Mouse (Mus musculus) heart, embryonic 11.5 days (tissue): ENCODE results near the gene Smim12. TPM values are rescaled to one million over a fixed set of nuclear protein-coding genes. Genes with fewer than 3 reads are reported as not detected.

Experiments used
- ATAC-seq: fragments of 200-750 bp; cut with Nextera tagmentation; replicated peaks from 2 replicates; pipeline ENCODE4 v1.8.0; 2017; ENCODE audit warnings: moderate library complexity; ENCODE audit not compliant: insufficient number of reproducible peaks, low FRiP score, low TSS enrichment
- H3K27ac ChIP-seq: fragments of 300-500 bp; sonication (generic); 2 replicates; pipeline ENCODE4 v1.5.1; 2014; ENCODE audit warnings: mild to moderate bottlenecking, low read depth, low read length
- H3K27me3 ChIP-seq: fragments of 300-500 bp; sonication (generic); 2 replicates; pipeline ENCODE4 v1.6.1; 2014; ENCODE audit warnings: mild to moderate bottlenecking, low read length, mixed read lengths; ENCODE audit not compliant: control insufficient read depth, insufficient read depth
- H3K36me3 ChIP-seq: fragments of 300-500 bp; sonication (generic); 2 replicates; pipeline ENCODE4 v1.6.1; 2014; ENCODE audit warnings: mild to moderate bottlenecking, low read length, moderate library complexity, mixed read lengths; ENCODE audit not compliant: control insufficient read depth, insufficient read depth
- H3K4me1 ChIP-seq: fragments of 300-500 bp; sonication (generic); 2 replicates; pipeline ENCODE4 v1.6.1; 2014; ENCODE audit warnings: low read length; ENCODE audit not compliant: control insufficient read depth, insufficient read depth
- H3K4me2 ChIP-seq: fragments of 300-500 bp; sonication (generic); 2 replicates; pipeline ENCODE4 v1.6.1; 2014; ENCODE audit warnings: mild to moderate bottlenecking, moderate library complexity
- H3K4me3 ChIP-seq: fragments of 300-500 bp; sonication (generic); 2 replicates; pipeline ENCODE4 v1.5.1; 2014; ENCODE audit warnings: low read depth, low read length
- H3K9ac ChIP-seq: fragments of 300-500 bp; sonication (generic); 2 replicates; pipeline ENCODE4 v1.6.1; 2014; ENCODE audit warnings: mild to moderate bottlenecking, low read depth, low read length, moderate library complexity
- H3K9me3 ChIP-seq: fragments of 300-500 bp; sonication (generic); replicated peaks from 2 replicates; pipeline ENCODE4 v1.6.1; 2016; ENCODE audit warnings: low read length; ENCODE audit not compliant: control insufficient read depth
- WGBS: fragments of 180-500 bp; shearing (Covaris S2); extraction: QIAGEN DNeasy Blood & Tissue Kit; methylation state at CpG from one replicate; pipeline ENCODE4 v1.1.7; 2014; ENCODE audit not compliant: insufficient replicate concordance; 5-methylcytosine and 5-hydroxymethylcytosine counted together
- polyA plus RNA-seq: library from polyadenylated mRNA; unstranded; fragments of >200 nt; fragmentation: Nextera tagmentation; extraction: Ambion mirVana; gene quantifications from 2 replicates; pipeline ENCODE4 v1.2.1, GENCODE M21; 2014

The Smim12 gene
- 62.2 and 67.7 TPM in 2 replicates for polyA plus RNA-seq

DNA sequence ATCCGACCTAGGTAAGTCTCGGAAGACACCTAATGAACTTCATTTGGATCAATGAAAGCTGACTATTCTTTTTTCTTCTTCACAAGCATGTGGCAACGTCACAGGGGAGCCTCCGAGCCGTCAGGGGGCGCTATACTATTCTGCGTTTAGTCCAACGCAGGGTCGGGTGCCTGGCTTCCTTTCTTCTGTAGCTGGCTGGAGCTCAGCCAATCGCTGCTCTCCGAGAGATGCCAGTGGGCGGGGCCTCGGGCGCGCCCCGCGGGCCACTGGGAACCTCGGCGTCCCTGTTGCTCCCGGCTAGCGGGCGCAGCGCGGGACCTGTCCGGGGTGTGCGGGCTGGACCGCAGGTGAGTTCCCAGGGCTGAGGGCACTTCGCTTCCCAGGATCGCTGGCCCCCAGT lies at the start of gene Smim12:
Gene Smim12, plus strand, starts transcription at position 233 of the 400 bp plus-strand sequence.
- Histone ChIP-seq H3K4me3 (peak within 1 kb of the TSS; percentile 96), H3K27me3 (no peaks in the 10 kb centered on the region; the same call in 1 of the 2 replicates), H3K36me3 (no peaks in the 10 kb centered on the region), H3K4me1 (peaks cover 8% of the 10 kb centered on the region), H3K27ac (no peak within 1 kb of the TSS), H3K9ac (peak within 1 kb of the TSS; percentile 96), H3K4me2 (peak within 1 kb of the TSS; percentile 94), H3K9me3 (no peaks in the 10 kb centered on the region)
- ATAC-seq = peak; percentile 97
- WGBS = under 1% methylated on average over 29 of the region's 29 CpGs

DNA sequence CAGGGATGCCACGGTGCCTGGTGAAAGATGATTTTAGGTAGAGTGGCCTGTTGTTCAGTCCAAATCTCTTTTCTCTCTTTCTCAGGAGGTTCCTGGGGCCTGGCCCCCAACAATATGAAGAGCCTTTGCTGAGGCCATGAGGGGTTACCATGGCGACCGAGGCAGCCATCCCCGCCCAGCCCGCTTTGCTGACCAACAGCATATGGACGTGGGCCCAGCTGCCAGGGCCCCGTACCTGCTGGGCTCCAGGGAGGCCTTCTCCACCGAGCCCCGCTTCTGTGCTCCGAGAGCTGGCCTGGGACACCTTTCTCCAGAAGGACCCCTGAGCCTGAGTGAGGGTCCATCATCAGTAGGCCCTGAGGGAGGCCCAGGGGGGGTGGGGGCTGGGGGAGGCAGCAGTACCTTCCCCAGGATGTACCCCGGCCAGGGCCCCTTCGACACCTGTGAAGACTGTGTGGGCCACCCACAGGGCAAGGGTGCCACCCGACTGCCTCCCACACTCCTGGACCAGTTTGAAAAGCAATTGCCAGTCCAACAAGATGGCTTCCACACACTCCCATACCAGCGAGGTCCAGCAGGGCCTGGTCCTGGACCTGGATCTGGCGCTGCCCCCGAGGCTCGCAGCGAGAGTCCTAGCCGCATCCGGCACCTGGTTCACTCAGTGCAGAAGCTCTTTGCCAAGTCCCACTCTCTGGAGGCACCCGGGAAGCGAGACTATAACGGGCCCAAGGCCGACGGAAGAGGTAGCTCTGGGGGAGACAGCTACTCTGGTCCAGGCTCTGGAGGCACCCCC lies 48.9 kb upstream of the Smim12 start:
- no peak overlapping the region for H3K9ac ChIP-seq
- H3K9me3 ChIP-seq = no peaks in the 10 kb centered on the region
- H3K27me3 ChIP-seq = 0 out of 2 replicates have a peak, but pooled peaks cover 3% of the 10 kb centered on the region
- H3K4me2 ChIP-seq = no peak overlapping the region
- H3K36me3 ChIP-seq = no peaks in the 10 kb centered on the region
- no peaks in the 10 kb centered on the region for H3K4me1 ChIP-seq
- ATAC-seq = 0 out of 2 replicates have a peak, but pooled peaks have one; percentile 7
- 81% methylated on average over 25 of the region's 25 CpGs for WGBS
- no peak overlapping the region for H3K4me3 ChIP-seq
- no peak overlapping the region for H3K27ac ChIP-seq

- 33% methylated on average over 6 of the region's 6 CpGs for WGBS
- no peak overlapping the region for H3K4me3 ChIP-seq
- no peaks in the 10 kb centered on the region for H3K9me3 ChIP-seq
These were observed 45.0 kb upstream of the Smim12 start for GRCm38 (mm10) chr4:127198609-127199008.

GRCm38 (mm10) chr4:127199406-127199805 lies 44.2 kb upstream of the Smim12 start:
- Histone ChIP-seq H3K27me3 (0 out of 2 replicates have a peak, but pooled peaks cover 3% of the 10 kb centered on the region), H3K27ac (no peak overlapping the region), H3K9ac (no peak overlapping the region), H3K36me3 (no peaks in the 10 kb centered on the region), H3K4me1 (peaks cover 7% of the 10 kb centered on the region; the same call in 1 of the 2 replicates), H3K4me2 (no peak overlapping the region), H3K9me3 (no peaks in the 10 kb centered on the region), H3K4me3 (no peak overlapping the region)
- ATAC-seq = no peak
- WGBS = 56% methylated on average over 12 of the region's 12 CpGs

More at GRCm38 (mm10) chr4:127198609-127199008, 45.0 kb upstream of the Smim12 start:
- Histone ChIP-seq H3K27ac (no peak overlapping the region), H3K4me1 (peaks cover 7% of the 10 kb centered on the region; the same call in 1 of the 2 replicates), H3K9ac (no peak overlapping the region), H3K36me3 (no peaks in the 10 kb centered on the region), H3K4me2 (no peak overlapping the region), H3K27me3 (0 out of 2 replicates have a peak, but pooled peaks cover 3% of the 10 kb centered on the region)
- no peak for ATAC-seq

GRCm38 (mm10) chr4:127200164-127200722 lies 43.3 kb upstream of the Smim12 start:
- H3K9me3 ChIP-seq = no peaks in the 10 kb centered on the region
- H3K4me3 ChIP-seq = no peak overlapping the region
- ATAC-seq = no peak
- no peak overlapping the region for H3K27ac ChIP-seq
- 0 out of 2 replicates have a peak, but pooled peaks cover 3% of the 10 kb centered on the region for H3K27me3 ChIP-seq
- no peaks in the 10 kb centered on the region for H3K36me3 ChIP-seq
- H3K9ac ChIP-seq = no peak overlapping the region
- H3K4me1 ChIP-seq = peaks cover 7% of the 10 kb centered on the region; the same call in 1 of the 2 replicates
- WGBS = 76% methylated on average over 12 of the region's 12 CpGs
- no peak overlapping the region for H3K4me2 ChIP-seq

GRCm38 (mm10) chr4:127200769-127201617 lies 42.6 kb upstream of the Smim12 start:
- peaks cover 7% of the 10 kb centered on the region; the same call in 1 of the 2 replicates for H3K4me1 ChIP-seq
- no peaks in the 10 kb centered on the region for H3K9me3 ChIP-seq
- no peaks in the 10 kb centered on the region for H3K27me3 ChIP-seq
- no peak for ATAC-seq
- no peak overlapping the region for H3K27ac ChIP-seq
- H3K36me3 ChIP-seq = no peaks in the 10 kb centered on the region
- H3K9ac ChIP-seq = no peak overlapping the region
- 63% methylated on average over 13 of the region's 13 CpGs for WGBS
- H3K4me3 ChIP-seq = no peak overlapping the region
- H3K4me2 ChIP-seq = no peak overlapping the region

GRCm38 (mm10) chr4:127203081-127203480 lies 40.5 kb upstream of the Smim12 start:
- no peaks in the 10 kb centered on the region for H3K9me3 ChIP-seq
- no peaks in the 10 kb centered on the region for H3K36me3 ChIP-seq
- no peaks in the 10 kb centered on the region for H3K27me3 ChIP-seq
- no peak for ATAC-seq
- H3K4me2 ChIP-seq = no peak overlapping the region
- peaks cover 7% of the 10 kb centered on the region; the same call in 1 of the 2 replicates for H3K4me1 ChIP-seq
- H3K9ac ChIP-seq = no peak overlapping the region
- H3K27ac ChIP-seq = no peak overlapping the region
- no peak overlapping the region for H3K4me3 ChIP-seq
- WGBS = 50% methylated on average over 1 of the region's 1 CpGs

DNA sequence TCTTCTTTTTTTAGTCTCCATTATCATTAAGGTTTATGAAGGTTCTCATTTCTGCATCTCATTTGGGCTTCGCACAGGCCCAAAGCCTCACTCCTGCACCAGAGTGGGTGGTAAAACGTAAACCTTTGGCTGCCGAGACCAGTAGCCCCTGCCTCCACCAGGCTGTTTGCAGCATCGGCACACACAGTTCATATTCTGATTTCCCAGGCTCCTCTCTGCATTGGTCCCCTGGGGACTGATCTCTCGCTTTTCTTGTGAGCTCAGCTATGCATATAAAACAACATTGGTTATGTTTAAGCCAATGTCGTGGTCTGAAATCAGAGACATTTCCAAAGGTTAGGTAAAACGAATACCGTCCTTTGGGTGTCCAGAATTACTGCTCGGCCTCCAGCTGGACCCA lies 32.3 kb upstream of the Smim12 start:
- no peak overlapping the region for H3K4me2 ChIP-seq
- H3K36me3 ChIP-seq = no peaks in the 10 kb centered on the region
- H3K27ac ChIP-seq = no peak overlapping the region
- H3K27me3 ChIP-seq = peaks cover 29% of the 10 kb centered on the region
- no peak overlapping the region for H3K9ac ChIP-seq
- H3K4me3 ChIP-seq = no peak overlapping the region
- H3K9me3 ChIP-seq = no peaks in the 10 kb centered on the region
- H3K4me1 ChIP-seq = no peaks in the 10 kb centered on the region
- no peak for ATAC-seq
- 74% methylated on average over 9 of the region's 9 CpGs for WGBS
